Mouse (Mus musculus) fat pad, adult 2 months (tissue): ENCODE measurements around the gene Bmper.

Source experiments
- DNase-seq: peaks from one replicate; pipeline ENCODE4 v3.0.0-alpha.2; 2011; ENCODE audit warnings: low read depth, low spot score; ENCODE audit errors: extremely low read depth

The Bmper gene

GRCm38 (mm10) chr9:23222841-23223548 lies at the start of gene Bmper:
Bmper (plus strand) TSS chr9:23223076.
- no peak for DNase-seq

- no peak for DNase-seq
These were observed 45.4 kb upstream of the Bmper start for GRCm38 (mm10) chr9:23177476-23177875.

- no peak for DNase-seq
These were observed 35.7 kb upstream of the Bmper start for GRCm38 (mm10) chr9:23187181-23187580.

DNA sequence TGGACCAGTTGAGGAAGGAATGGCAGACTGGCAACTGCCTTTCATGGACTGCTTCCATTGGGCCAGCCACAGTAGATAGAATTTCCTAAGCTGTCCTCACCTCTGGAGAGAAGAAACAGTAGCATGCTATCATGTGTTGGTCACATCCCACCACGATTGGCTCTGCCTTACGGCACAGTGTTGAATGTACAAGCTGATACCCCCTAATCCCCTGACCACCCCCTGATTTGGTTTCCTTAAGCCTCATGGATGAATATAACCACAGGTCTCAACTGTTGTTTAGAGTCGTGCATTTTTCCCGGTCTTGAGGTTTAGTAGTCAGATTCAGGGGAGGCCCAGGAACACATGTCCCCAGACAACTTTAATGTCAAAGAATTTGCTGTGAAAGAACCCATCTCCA lies 34.7 kb upstream of the Bmper start:
- no peak for DNase-seq

GRCm38 (mm10) chr9:23190950-23191349 lies 31.9 kb upstream of the Bmper start:
- DNase-seq: no peak

DNA sequence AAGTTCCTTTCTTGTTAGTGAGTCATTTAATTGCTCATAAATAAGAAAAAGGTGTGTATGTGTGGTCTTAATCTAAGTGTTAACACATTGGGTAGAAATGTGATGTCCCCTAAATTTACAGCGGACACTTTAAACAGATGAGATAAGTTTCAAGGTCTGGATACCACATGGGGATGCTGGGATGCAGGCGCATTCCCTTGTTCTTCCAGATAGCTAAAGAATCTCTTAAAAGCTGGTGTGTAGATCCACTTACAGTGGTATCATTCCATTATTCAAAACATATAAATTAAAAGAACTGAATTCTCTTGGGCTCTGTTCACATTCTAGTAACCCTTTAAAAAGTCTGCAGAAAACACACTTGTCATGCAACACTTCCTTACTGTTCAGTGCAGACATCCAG lies 31.4 kb upstream of the Bmper start:
- no peak for DNase-seq

GRCm38 (mm10) chr9:23192567-23193331 lies 30.1 kb upstream of the Bmper start:
- no peak for DNase-seq

- no peak for DNase-seq
These were observed 23.9 kb upstream of the Bmper start for GRCm38 (mm10) chr9:23198996-23199395.

DNA sequence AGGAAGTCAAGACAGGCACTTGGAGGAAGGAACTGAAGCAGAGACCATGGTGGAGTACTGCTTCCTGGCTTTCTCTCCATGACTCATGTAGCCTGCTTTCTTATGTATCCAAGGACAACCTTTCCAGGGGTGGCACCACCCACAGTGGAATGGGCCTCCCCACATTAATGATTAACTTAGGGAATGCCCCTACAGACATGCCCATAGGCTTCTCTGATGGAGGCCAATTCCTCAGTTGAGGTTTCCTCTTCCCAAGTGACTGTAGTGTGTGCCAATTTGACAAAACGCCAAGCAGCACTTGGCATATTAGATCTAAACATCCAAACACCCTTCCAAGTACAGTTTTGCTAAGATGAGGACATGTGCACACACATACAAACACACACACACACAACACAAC lies 23.0 kb upstream of the Bmper start:
- DNase-seq: no peak

- no peak for DNase-seq
These were observed 22.0 kb upstream of the Bmper start for GRCm38 (mm10) chr9:23200828-23201227.

- peak; percentile 39 for DNase-seq
These were observed 20.4 kb upstream of the Bmper start for GRCm38 (mm10) chr9:23202431-23202830.

- no peak for DNase-seq
These were observed 18.3 kb upstream of the Bmper start for GRCm38 (mm10) chr9:23204339-23205288.

DNA sequence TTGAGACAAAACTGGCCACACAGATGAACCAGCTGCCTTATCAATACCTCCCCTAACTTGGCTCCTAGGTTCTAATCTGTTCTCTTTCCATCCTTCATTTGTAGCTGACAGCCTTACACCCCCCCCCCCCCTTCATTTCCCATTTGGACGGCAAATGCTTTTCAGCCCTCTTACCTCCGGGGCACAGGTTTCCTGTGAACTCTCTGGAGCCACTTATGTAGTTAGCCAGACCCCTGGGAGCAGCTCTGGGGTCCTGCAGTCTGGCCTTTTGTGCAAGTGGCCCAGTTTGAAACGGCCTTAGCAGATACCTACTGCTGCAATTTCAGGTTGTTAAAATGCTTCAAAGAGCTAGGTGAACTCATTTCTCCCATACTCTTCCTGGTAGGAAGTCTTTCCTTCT lies 17.6 kb upstream of the Bmper start:
- no peak for DNase-seq

- no peak for DNase-seq
These were observed 17.1 kb upstream of the Bmper start for GRCm38 (mm10) chr9:23205757-23206156.

DNA sequence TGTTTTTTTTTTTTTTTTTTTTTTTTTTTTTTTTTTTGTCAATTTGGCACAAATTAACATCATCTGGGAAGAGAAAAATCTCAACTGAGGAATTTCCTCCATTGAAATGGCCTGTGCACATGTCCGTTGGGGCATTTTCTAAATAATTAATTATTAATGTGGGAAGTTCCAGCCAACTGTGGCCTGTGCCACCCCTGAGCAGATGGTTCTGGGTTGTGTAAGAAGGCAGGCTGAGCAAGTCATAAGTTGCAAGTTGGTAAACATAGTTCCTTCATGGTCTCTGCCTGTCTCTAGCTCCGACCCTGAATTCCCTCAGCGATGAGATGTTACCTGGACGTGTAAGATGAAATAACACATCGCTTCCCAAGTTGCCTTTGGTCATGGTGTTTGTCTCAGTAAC lies 16.7 kb upstream of the Bmper start:
- DNase-seq: no peak

DNA sequence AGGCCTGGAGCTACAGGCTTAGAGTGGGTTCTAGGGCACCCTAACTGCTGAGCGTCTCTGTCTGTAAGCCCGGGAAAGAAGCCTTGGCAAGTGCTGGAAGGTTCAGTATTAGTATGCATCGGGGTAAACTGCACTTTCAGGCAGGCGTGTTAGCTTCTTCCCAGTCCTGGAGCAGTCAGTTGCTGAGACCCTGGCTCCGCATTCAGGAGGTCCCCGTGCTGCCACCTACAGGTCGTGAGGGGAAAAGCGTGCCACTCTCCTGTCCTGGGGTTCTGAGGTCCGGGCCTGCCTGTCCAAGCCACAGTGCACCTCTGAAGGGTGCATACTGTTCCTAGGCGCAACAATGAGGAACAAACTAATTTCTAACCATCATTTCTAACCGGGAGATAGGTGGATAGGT lies 10.6 kb upstream of the Bmper start:
- DNase-seq: no peak

- no peak for DNase-seq
These were observed 3.1 kb upstream of the Bmper start for GRCm38 (mm10) chr9:23219754-23220153.

DNA sequence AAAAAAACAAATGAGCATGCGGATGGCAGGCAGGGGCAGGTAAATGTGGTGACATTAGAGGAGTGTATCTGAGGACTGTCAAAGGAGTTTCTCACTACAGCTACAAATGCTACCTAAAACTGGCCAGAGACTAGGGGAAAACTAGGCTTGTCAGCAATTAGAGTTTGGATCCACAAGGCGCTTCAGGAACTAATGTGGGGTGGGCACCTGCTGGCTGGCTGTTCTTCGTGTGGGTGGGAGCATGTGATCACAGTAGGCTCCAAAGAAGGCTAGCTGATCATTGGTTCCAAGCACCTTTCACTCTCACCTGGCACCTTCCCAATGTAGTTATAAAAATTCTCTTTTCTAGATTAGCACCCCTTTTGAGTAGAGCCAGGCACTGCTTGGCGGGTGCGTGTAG lies 900 bp upstream of the Bmper start:
- DNase-seq: no peak

DNA sequence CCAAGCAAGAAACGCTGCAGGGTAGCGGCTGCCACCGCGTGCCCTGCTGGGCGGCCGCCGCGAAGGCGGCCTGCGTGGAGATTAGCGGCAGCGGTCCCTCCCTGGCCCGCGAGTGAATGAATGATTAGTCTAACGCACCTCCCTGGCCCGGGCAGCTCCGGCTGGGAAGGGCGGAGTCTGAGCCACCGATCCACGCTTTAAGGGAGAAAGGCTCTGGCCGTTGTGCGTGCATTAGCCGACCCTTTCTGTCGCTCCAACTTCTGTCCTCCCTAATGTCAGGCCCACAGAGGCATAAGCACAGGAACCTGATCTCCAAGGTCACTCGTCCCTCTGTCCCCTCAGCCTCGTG lies 410 bp upstream of the Bmper start:
- no peak for DNase-seq

DNA sequence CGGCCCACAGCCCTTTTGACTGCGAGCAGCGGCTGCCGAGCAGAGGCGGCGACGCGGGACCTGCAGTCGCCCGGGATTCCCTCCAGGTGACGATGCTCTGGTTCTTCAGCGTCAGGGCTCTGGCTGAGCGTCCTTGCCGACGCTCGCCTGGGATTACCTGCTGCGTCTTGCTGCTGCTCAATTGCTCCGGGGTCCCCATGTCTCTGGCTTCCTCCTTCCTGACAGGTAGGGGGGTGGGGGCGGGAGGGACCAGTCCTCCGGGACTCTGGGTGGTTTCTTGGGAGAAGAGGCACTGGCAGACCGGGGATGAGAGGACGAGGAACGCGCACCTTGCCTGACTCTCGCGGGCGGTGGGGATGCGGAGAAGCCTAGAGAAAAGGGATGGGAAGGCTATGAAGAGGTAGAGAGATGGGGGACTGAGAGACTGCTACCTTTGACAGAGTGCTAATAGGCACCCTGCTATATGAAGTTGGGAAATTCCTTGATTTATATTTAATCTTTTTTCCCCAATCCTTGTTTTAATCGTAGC lies 737 bp downstream of the Bmper start:
- DNase-seq: no peak

DNA sequence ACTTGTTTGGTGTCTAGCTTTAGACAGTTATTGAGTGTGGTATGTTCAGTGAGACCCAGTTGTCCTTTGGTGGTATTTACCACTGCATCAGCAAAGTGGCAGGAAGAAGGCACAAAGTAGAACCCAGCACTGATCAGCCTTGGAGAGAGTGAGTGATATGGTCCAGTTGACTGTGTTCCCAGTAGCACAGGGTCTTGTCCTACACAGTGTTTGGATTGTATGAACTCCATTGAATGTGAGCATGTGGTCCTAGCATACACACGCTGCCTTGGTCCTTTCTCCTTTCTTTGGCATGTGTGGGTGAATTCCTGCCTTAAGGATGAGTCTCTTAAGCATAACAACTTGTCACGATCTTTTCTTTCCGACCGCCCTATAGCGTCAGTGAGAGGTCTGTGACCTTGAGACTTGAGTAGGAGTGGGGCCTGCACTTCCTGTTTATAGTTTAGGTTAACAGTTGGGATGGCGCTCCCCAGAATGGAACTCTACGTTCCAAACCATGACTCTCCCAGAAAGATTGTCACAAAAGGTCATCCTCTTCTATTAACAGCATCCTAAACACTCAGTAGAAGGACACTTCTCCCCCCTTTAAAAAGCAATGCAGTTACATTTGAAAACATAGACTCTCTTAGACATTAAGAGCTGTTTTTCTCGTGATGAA lies 10.7 kb downstream of the Bmper start:
- no peak for DNase-seq
